Comparison of ENCODE assay signal across 8 mouse cellular contexts in genomic region chr1:75208967-75209678, GRCm38 (mm10). TPM values are rescaled to one million over a fixed set of nuclear protein-coding genes. Genes with fewer than 3 reads are reported as not detected.
A peak's percentile ranks its signal among the peaks of the same experiment; 100 is the strongest.
DNase-seq lines count a peak whose midpoint lies in the region; ATAC-seq and TF ChIP-seq lines count a peak whose summit lies in the region.

No protein-coding gene starts in this region.

- H3K4me3 ChIP-seq in forebrain, embryonic 13.5 days, result peak overlapping the region; percentile 36
- peak overlapping the region; percentile 34 for H3K4me3 ChIP-seq in hindbrain, postnatal 0 days (ENCODE audit: low read length)
- H3K4me3 ChIP-seq in liver, embryonic 13.5 days (replicated peaks), result peak overlapping the region; percentile 91

- TF ChIP-seq CTCF in hindbrain, postnatal 0 days (IDR thresholded peaks at IDR 0.05; ENCODE audit: low read depth), result no peak

- peaks cover 24% of the 10 kb centered on the region for H3K36me3 ChIP-seq in forebrain, embryonic 13.5 days (ENCODE audit: poor library complexity, severe bottlenecking)
- peaks cover 16% of the 10 kb centered on the region for H3K36me3 ChIP-seq in hindbrain, postnatal 0 days (ENCODE audit: insufficient read depth, low read length)
- peaks cover 24% of the 10 kb centered on the region for H3K36me3 ChIP-seq in liver, embryonic 13.5 days

- peak; percentile 65 for DNase-seq in ES-CJ7 (ENCODE audit: low read depth, low spot score)
- peak; percentile 22 to 41 for DNase-seq in adrenal gland, adult 18-20 months (ENCODE audit: low spot score in 2 of 2)
- peak; percentile 34 for DNase-seq in hindbrain, postnatal 0 days (ENCODE audit: low spot score)
- DNase-seq in liver, embryonic 13.5 days, result peak; percentile 36
- DNase-seq in naive thymus-derived CD4-positive, alpha-beta T cell, adult 2 months (ENCODE audit: low read depth), result peak; percentile 34

- ATAC-seq in forebrain, embryonic 13.5 days, result no peak
- ATAC-seq in hindbrain, postnatal 0 days, result no peak
- ATAC-seq in liver, embryonic 13.5 days (ENCODE audit: low read depth), result no peak
- ATAC-seq in inflammation-experienced regulatory T-cells, adult 6 months, result no peak
- ATAC-seq in monocyte, adult 5-6 weeks (replicated peaks; ENCODE audit: insufficient number of reproducible peaks, low FRiP score, low TSS enrichment, poor library complexity, severe bottlenecking), result no peak

- H3K4me2 ChIP-seq in forebrain, embryonic 13.5 days, result peak overlapping the region; percentile 92
- H3K4me2 ChIP-seq in hindbrain, postnatal 0 days (ENCODE audit: low read depth, low read length), result peak overlapping the region; percentile 52
- peak overlapping the region; percentile 99 for H3K4me2 ChIP-seq in liver, embryonic 13.5 days

- no peaks in the 10 kb centered on the region for H3K9me3 ChIP-seq in forebrain, embryonic 13.5 days (replicated peaks)
- no peaks in the 10 kb centered on the region for H3K9me3 ChIP-seq in hindbrain, postnatal 0 days (ENCODE audit: low read length)
- no peaks in the 10 kb centered on the region for H3K9me3 ChIP-seq in liver, embryonic 13.5 days (replicated peaks)

- peaks cover 42% of the 10 kb centered on the region for H3K4me1 ChIP-seq in forebrain, embryonic 13.5 days
- H3K4me1 ChIP-seq in hindbrain, postnatal 0 days (ENCODE audit: insufficient read depth, low read length), result peaks cover 20% of the 10 kb centered on the region
- peaks cover 60% of the 10 kb centered on the region for H3K4me1 ChIP-seq in liver, embryonic 13.5 days (replicated peaks)

- H3K9ac ChIP-seq in forebrain, embryonic 13.5 days, result peak overlapping the region; percentile 52
- peak overlapping the region; percentile 33 for H3K9ac ChIP-seq in hindbrain, postnatal 0 days (replicated peaks; ENCODE audit: low read length)
- peak overlapping the region; percentile 96 for H3K9ac ChIP-seq in liver, embryonic 13.5 days

- no peak overlapping the region for H3K27ac ChIP-seq in forebrain, embryonic 13.5 days
- H3K27ac ChIP-seq in hindbrain, postnatal 0 days, result peak overlapping the region; percentile 45; the same call in 1 of the 2 replicates
- H3K27ac ChIP-seq in liver, embryonic 13.5 days, result peak overlapping the region; percentile 96; the same call in 1 of the 2 replicates

- 11% methylated on average over 34 of the region's 34 CpGs for WGBS in forebrain, embryonic 13.5 days
- 13% methylated on average over 34 of the region's 34 CpGs for WGBS in hindbrain, postnatal 0 days
- 20% methylated on average over 34 of the region's 34 CpGs for WGBS in liver, embryonic 13.5 days (ENCODE audit: insufficient replicate concordance)

- no peaks in the 10 kb centered on the region; the same call in 1 of the 2 replicates for H3K27me3 ChIP-seq in forebrain, embryonic 13.5 days
- H3K27me3 ChIP-seq in hindbrain, postnatal 0 days (ENCODE audit: insufficient read depth, low read length), result no peaks in the 10 kb centered on the region
- no peaks in the 10 kb centered on the region for H3K27me3 ChIP-seq in liver, embryonic 13.5 days

RNA-seq across cellular contexts. Expression of gene Glb1l, which starts 1.5 kb away (rescaled TPM):
- total RNA-seq in adrenal gland, adult 18-20 months (2021), result 10 to 100 TPM; 16.6 to 22.8 TPM
- polyA plus RNA-seq in forebrain, embryonic 13.5 days (2015; fragmentation: Nextera tagmentation; extraction: Ambion mirVana), result 14.6 and 21.1 TPM in 2 replicates
- total RNA-seq in hindbrain, postnatal 0 days (2014; rRNA removed), result 14.8 and 15.3 TPM in 2 replicates
- polyA plus RNA-seq in hindbrain, postnatal 0 days (2015; fragmentation: Nextera tagmentation; extraction: Ambion mirVana), result 15.5 TPM in 2 replicates
- polyA plus RNA-seq in liver, embryonic 13.5 days (2015; fragmentation: Nextera tagmentation; extraction: Ambion mirVana), result 3.8 and 5.0 TPM in 2 replicates
- 10 to 100 TPM in 2 of 3 experiments, 1 to 10 TPM in 1; 8.4 to 14.1 (median 13.5) TPM for polyA plus RNA-seq in inflammation-experienced regulatory T-cells, adult 6 months (2017; shearing (Covaris generic))
- 9.2 to 12.8 TPM (median 9.2 TPM) in 3 replicates for total RNA-seq in monocyte, adult 5-6 weeks (2017)

RNA-seq across cellular contexts. Expression of gene Stk16, which starts 1.5 kb away (rescaled TPM):
- 100 to 1,000 TPM; 117 to 119 TPM for total RNA-seq in adrenal gland, adult 18-20 months (2021)
- polyA plus RNA-seq in forebrain, embryonic 13.5 days (2015; fragmentation: Nextera tagmentation; extraction: Ambion mirVana), result 143 and 157 TPM in 2 replicates
- total RNA-seq in hindbrain, postnatal 0 days (2014; rRNA removed), result 84.8 and 105 TPM in 2 replicates
- 103 and 112 TPM in 2 replicates for polyA plus RNA-seq in hindbrain, postnatal 0 days (2015; fragmentation: Nextera tagmentation; extraction: Ambion mirVana)
- polyA plus RNA-seq in liver, embryonic 13.5 days (2015; fragmentation: Nextera tagmentation; extraction: Ambion mirVana), result 90.7 and 90.8 TPM in 2 replicates
- polyA plus RNA-seq in inflammation-experienced regulatory T-cells, adult 6 months (2017; shearing (Covaris generic)), result 10 to 100 TPM; 46.3 to 62.7 (median 51.6) TPM
- total RNA-seq in monocyte, adult 5-6 weeks (2017), result 35.5 to 62.5 TPM (median 42.0 TPM) in 3 replicates

RNA-seq across cellular contexts. Expression of gene Tuba4a, which starts 10.5 kb away (rescaled TPM):
- total RNA-seq in adrenal gland, adult 18-20 months (2021), result 100 to 1,000 TPM in 1 of 2 experiments, 10 to 100 TPM in 1; 48.9 to 119 TPM
- polyA plus RNA-seq in forebrain, embryonic 13.5 days (2015; fragmentation: Nextera tagmentation; extraction: Ambion mirVana), result 15.3 and 16.6 TPM in 2 replicates
- total RNA-seq in hindbrain, postnatal 0 days (2014; rRNA removed), result 180 and 235 TPM in 2 replicates
- 155 and 163 TPM in 2 replicates for polyA plus RNA-seq in hindbrain, postnatal 0 days (2015; fragmentation: Nextera tagmentation; extraction: Ambion mirVana)
- polyA plus RNA-seq in liver, embryonic 13.5 days (2015; fragmentation: Nextera tagmentation; extraction: Ambion mirVana), result 456 and 508 TPM in 2 replicates
- polyA plus RNA-seq in inflammation-experienced regulatory T-cells, adult 6 months (2017; shearing (Covaris generic)), result 100 to 1,000 TPM; 116 to 151 (median 123) TPM
- 55.7 to 63.9 TPM (median 58.5 TPM) in 3 replicates for total RNA-seq in monocyte, adult 5-6 weeks (2017)

RNA-seq across cellular contexts. Expression of gene Atg9a, which starts 17.1 kb away (rescaled TPM):
- 10 to 100 TPM; 38.0 to 42.7 TPM for total RNA-seq in adrenal gland, adult 18-20 months (2021)
- 29.7 and 31.8 TPM in 2 replicates for polyA plus RNA-seq in forebrain, embryonic 13.5 days (2015; fragmentation: Nextera tagmentation; extraction: Ambion mirVana)
- total RNA-seq in hindbrain, postnatal 0 days (2014; rRNA removed), result 132 and 155 TPM in 2 replicates
- 60.3 and 62.8 TPM in 2 replicates for polyA plus RNA-seq in hindbrain, postnatal 0 days (2015; fragmentation: Nextera tagmentation; extraction: Ambion mirVana)
- 18.2 and 21.0 TPM in 2 replicates for polyA plus RNA-seq in liver, embryonic 13.5 days (2015; fragmentation: Nextera tagmentation; extraction: Ambion mirVana)
- polyA plus RNA-seq in inflammation-experienced regulatory T-cells, adult 6 months (2017; shearing (Covaris generic)), result 10 to 100 TPM in 1 of 3 experiments, 1 to 10 TPM in 2; 7.5 to 10.8 (median 8.4) TPM
- total RNA-seq in monocyte, adult 5-6 weeks (2017), result 14.6 to 21.0 TPM (median 20.4 TPM) in 3 replicates

RNA-seq across cellular contexts. Expression of gene Ankzf1, which starts 17.2 kb away (rescaled TPM):
- total RNA-seq in adrenal gland, adult 18-20 months (2021), result 10 to 100 TPM; 13.0 to 18.5 TPM
- polyA plus RNA-seq in forebrain, embryonic 13.5 days (2015; fragmentation: Nextera tagmentation; extraction: Ambion mirVana), result 22.0 and 23.1 TPM in 2 replicates
- total RNA-seq in hindbrain, postnatal 0 days (2014; rRNA removed), result 17.9 and 30.2 TPM in 2 replicates
- 14.1 and 17.0 TPM in 2 replicates for polyA plus RNA-seq in hindbrain, postnatal 0 days (2015; fragmentation: Nextera tagmentation; extraction: Ambion mirVana)
- polyA plus RNA-seq in liver, embryonic 13.5 days (2015; fragmentation: Nextera tagmentation; extraction: Ambion mirVana), result 9.3 and 9.9 TPM in 2 replicates
- polyA plus RNA-seq in inflammation-experienced regulatory T-cells, adult 6 months (2017; shearing (Covaris generic)), result 10 to 100 TPM; 16.5 to 28.6 (median 25.1) TPM
- total RNA-seq in monocyte, adult 5-6 weeks (2017), result 23.7 to 43.4 TPM (median 31.6 TPM) in 3 replicates

Comparison
In these comparisons a context has a peak if more than half of its experiments do, and no peak if none do; other contexts are left out.
1. H3K4me3 ChIP-seq: peak in every context shown above with its lines; median percentile 91 in liver, embryonic 13.5 days; 36 in forebrain, embryonic 13.5 days; 34 in hindbrain, postnatal 0 days.
2. H3K9ac ChIP-seq: peak in every context shown above with its lines; median percentile 96 in liver, embryonic 13.5 days; 52 in forebrain, embryonic 13.5 days; 33 in hindbrain, postnatal 0 days.